Mouse (Mus musculus) regulatory T cell (primary cell): ENCODE measurements around the gene Gimap9.

Experiments
- in situ Hi-C: fragments of 300-600 bp; cut with MboI, MseI; formaldehyde crosslinking; loops from one replicate; pipeline ENCODE4 v1.15.1; 2025; ENCODE audit warnings: high pct_unique_total_duplicates

Gimap9 gene

GRCm38 (mm10) chr6:48650041-48650440, 25.9 kb upstream of the Gimap9 start:
- in situ Hi-C loops = no loop called here

GRCm38 (mm10) chr6:48658721-48659120, 17.2 kb upstream of the Gimap9 start:
- in situ Hi-C loops = no loop called here

- in situ Hi-C loops = no loop called here
These were observed 11.2 kb upstream of the Gimap9 start for GRCm38 (mm10) chr6:48664750-48665149.

- in situ Hi-C loops = no loop called here
These were observed 10.5 kb upstream of the Gimap9 start for GRCm38 (mm10) chr6:48665471-48665870.

GRCm38 (mm10) chr6:48666159-48666586, 9.8 kb upstream of the Gimap9 start:
- in situ Hi-C loops = no loop called here

DNA sequence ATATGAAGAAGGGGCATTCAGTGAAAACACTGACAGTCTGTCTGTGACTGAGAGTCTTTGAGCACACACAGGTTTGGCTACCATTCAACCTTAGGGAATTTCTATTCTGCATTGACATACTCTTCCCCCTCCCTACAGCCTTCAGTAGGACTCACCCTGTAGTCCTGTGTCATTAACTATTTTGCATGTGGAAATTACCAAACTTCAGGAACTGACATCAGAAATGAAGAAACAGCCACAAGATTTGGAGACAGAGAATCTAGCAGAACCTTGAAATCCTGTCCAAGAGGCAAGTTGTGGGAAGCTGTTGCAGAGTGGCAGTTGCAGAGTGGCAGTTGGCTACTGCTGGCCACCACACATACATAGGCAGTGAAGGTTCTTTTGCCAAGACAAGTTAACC, 7.9 kb upstream of the Gimap9 start:
- in situ Hi-C loops = no loop called here

- in situ Hi-C loops = no loop called here
These were observed 6.4 kb upstream of the Gimap9 start for GRCm38 (mm10) chr6:48669446-48669969.

GRCm38 (mm10) chr6:48674291-48675058, 1.5 kb upstream of the Gimap9 start:
- in situ Hi-C loops = loop anchor here (5.0 to 10.0 kb wide), 3 partner anchors 48 to 997 kb away; partner anchors contain the start of gene Gimap5

DNA sequence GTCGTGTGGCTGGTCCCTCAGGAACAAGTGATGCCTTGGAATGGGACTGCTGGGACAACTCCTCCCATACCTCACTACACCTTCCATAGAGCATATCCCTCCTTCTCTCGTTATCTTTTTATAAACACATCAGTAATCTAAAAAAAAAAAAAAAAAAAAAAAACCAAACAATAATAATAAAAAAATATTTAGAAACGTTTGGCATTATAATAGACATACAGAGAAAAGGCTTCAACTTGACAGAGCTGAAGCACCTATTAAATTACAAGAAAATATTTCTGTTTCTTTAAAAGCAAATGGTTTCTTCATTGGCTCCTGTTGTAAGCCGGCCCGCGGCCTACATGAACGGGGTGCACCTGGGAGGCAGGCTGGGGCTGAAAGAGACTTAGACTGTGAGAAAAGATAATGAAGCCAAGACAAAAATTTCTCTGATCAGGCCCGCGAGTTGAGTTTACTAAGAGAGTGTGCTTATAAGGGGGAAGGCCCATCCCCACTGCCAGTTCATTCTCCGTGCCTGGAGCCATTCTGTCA, 464 bp upstream of the Gimap9 start:
- in situ Hi-C loops = loop anchor here (5.0 to 10.0 kb wide), 3 partner anchors 47 to 998 kb away; partner anchors contain the start of gene Gimap5

DNA sequence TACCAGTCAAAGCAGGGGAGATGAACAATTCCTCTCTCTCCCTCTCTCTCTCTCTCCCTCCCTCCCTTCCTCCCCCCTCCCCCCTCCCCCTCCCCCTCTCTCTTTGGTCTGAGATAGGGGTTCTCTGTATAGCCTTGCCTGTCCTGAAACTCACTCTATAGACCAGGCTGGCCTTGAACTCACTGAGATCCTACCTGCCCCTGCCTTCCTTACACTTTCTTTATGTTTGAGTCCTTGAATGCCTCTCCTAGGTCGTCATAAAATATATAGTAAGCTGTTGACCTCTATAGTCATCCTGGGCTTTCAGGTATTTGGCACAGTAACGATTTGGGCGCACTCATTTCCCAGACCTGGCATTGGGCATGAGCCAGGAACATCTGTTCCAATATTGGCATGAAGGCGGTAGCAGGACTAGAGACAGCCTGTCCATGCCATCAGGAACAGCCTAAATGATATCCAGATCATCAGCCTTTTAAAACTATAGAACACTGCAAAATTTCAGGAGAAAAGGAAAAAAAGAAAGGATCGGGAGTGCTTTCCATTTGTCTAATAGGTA, 1.0 kb downstream of the Gimap9 start:
- in situ Hi-C loops = loop anchor here (5.0 to 10.0 kb wide), 3 partner anchors 45 to 1000 kb away; partner anchors contain the start of gene Gimap5

GRCm38 (mm10) chr6:48677492-48678345, 1.8 kb downstream of the Gimap9 start:
- in situ Hi-C loops = loop anchor here (5.0 to 10.0 kb wide), 3 partner anchors 45 to 1000 kb away; partner anchors contain the start of gene Gimap5

- in situ Hi-C loops = loop anchor here (5.0 to 10.0 kb wide), 3 partner anchors 44 to 1001 kb away; partner anchors contain the start of gene Gimap5
These were observed 2.5 kb downstream of the Gimap9 start for GRCm38 (mm10) chr6:48678391-48678790.

GRCm38 (mm10) chr6:48679701-48680100, 3.8 kb downstream of the Gimap9 start:
- in situ Hi-C loops = loop anchor here (5.0 to 10.0 kb wide), 4 partner anchors 32 to 1002 kb away; partner anchors contain the start of genes Gimap5 and Gimap8

- in situ Hi-C loops = loop anchor here (5.0 kb wide), 1 partner anchor 33 kb away; the partner anchor contains the start of gene Gimap8
These were observed 4.5 kb downstream of the Gimap9 start for GRCm38 (mm10) chr6:48680421-48680820.

GRCm38 (mm10) chr6:48681472-48682090, 5.7 kb downstream of the Gimap9 start:
- in situ Hi-C loops = loop anchor here (5.0 kb wide), 1 partner anchor 34 kb away; the partner anchor contains the start of gene Gimap8

- in situ Hi-C loops = loop anchor here (5.0 kb wide), 1 partner anchor 35 kb away; the partner anchor contains the start of gene Gimap8
These were observed 6.3 kb downstream of the Gimap9 start for GRCm38 (mm10) chr6:48682271-48682670.

- in situ Hi-C loops = loop anchor here (5.0 kb wide), 1 partner anchor 36 kb away; the partner anchor contains the start of gene Gimap8
These were observed 7.4 kb downstream of the Gimap9 start for GRCm38 (mm10) chr6:48683263-48683821.

- in situ Hi-C loops = loop anchor here (5.0 kb wide), 1 partner anchor 37 kb away; the partner anchor contains the start of gene Gimap8
These were observed 8.4 kb downstream of the Gimap9 start, which contains the start of gene Gimap4 for GRCm38 (mm10) chr6:48684319-48684718. TSS of gene Gimap4 (plus strand) at chr6:48684549.

DNA sequence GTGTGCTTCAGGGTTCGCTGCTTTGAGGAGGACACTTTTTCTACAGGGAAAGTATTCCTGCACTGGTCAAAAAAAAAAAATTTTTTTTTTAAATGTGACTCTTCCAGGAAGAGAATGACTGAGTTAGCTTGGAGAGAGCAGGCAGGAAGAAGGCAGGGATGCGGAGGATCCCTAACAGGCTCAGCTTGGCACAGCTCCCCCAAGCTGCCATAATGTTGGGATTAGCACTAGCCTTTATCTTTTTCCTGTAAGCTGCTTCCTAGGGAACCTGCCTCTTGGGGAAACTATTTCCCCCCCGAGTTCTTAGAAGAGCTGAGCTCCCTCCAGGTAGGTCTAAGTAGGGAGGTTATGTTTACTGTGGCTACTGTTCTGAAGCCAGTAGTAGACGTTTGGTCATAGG, 8.9 kb downstream of the Gimap9 start:
- in situ Hi-C loops = loop anchor here (5.0 kb wide), 1 partner anchor 38 kb away; the partner anchor contains the start of gene Gimap8

GRCm38 (mm10) chr6:48685251-48685650, 9.3 kb downstream of the Gimap9 start:
- in situ Hi-C loops = no loop called here
